Mouse (Mus musculus): ENCODE measurements around the gene Afm.

DNA sequence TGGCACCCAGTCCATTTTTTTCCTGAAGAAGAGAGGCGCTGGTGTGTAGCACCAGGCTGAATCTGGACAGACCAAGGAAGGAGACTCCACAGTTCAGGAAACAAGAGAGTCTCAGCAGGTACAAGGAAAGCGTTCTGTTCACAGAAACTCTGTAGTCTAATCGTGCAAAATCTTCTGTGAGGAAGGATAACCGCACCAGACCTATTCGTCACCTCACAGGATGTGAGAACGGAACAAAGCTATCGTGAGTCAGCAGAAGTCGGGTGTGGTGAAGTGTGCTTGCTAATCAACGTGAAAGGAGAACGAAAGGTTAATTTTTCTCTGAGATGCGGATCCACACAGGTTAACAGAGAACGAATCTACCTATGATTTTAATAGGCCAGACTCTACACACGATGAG, 76.2 kb downstream of the Afm start:
- TF ChIP-seq CTCF (IDR thresholded peaks at IDR 0.05; ENCODE audit: borderline replicate concordance, insufficient read depth, low read length) (no peak), POLR2A (IDR thresholded peaks at IDR 0.05; ENCODE audit: low read depth, low read length) (no peak)

All from embryonic fibroblast, embryonic 13.5 days (primary cell).